28 mouse cellular contexts compared by ENCODE assay signal in the genomic region with DNA sequence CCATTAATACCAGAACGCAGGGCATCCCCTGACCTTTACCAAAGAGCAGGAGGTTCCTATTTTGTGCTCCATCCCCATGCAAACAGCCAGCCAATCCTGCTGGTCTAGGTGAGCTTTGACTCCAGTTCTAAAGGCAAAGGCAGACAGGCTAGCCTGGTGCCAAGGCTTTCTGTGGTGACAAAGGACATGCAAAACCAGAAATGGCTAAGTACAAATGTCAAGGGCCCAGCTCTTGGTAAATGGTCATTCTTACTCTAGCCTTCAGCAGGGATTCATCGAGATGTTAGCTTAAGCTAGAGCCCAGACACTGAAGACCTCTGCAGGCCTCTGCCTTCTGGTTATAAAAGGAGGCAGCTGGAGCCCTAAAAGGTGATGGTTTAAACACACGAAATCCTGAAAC.
DNase-seq lines count a peak whose midpoint lies in the region; ATAC-seq lines count a peak whose summit lies in the region.
"Had no signal": no experiment of that assay in that cellular context is flagged by ENCODE, and none has a peak within 500 bp of the region (broad histone marks: within the 10 kb centered on the region; RNA-seq: fewer than 3 reads in every experiment).

No protein-coding gene starts in this region.

- no peak overlapping the region for H3K4me3 ChIP-seq in midbrain, embryonic 10.5 days
- H3K4me3 ChIP-seq in midbrain, embryonic 13.5 days (replicated peaks), result no peak overlapping the region
- no peak overlapping the region for H3K4me3 ChIP-seq in limb, embryonic 12.5 days (replicated peaks)
- H3K4me3 ChIP-seq: embryonic facial prominence, embryonic 10.5 days; embryonic facial prominence, embryonic 13.5 days; erythroblast, embryonic 14.5 days; forebrain, embryonic 12.5 days; forebrain, embryonic 15.5 days; heart, adult 2 months; heart, embryonic 10.5 days; heart, embryonic 13.5 days; hindbrain, embryonic 12.5 days; hindbrain, embryonic 15.5 days had no signal

- no peak overlapping the region for H3K9ac ChIP-seq in midbrain, embryonic 13.5 days (replicated peaks)
- H3K9ac ChIP-seq in limb, embryonic 12.5 days (replicated peaks), result no peak overlapping the region
- H3K9ac ChIP-seq: embryonic facial prominence, embryonic 13.5 days; forebrain, embryonic 12.5 days; forebrain, embryonic 15.5 days; heart, embryonic 13.5 days; hindbrain, embryonic 12.5 days; hindbrain, embryonic 15.5 days had no signal

- no peaks in the 10 kb centered on the region for H3K27me3 ChIP-seq in midbrain, embryonic 10.5 days (ENCODE audit: low read depth, poor library complexity, severe bottlenecking)
- H3K27me3 ChIP-seq in midbrain, embryonic 13.5 days, result no peaks in the 10 kb centered on the region
- no peaks in the 10 kb centered on the region for H3K27me3 ChIP-seq in limb, embryonic 12.5 days
- H3K27me3 ChIP-seq: embryonic facial prominence, embryonic 13.5 days; forebrain, embryonic 12.5 days; forebrain, embryonic 15.5 days; heart, embryonic 13.5 days; hindbrain, embryonic 12.5 days; hindbrain, embryonic 15.5 days had no signal

- H3K4me1 ChIP-seq in midbrain, embryonic 10.5 days, result peaks cover 23% of the 10 kb centered on the region
- peaks cover 9% of the 10 kb centered on the region for H3K4me1 ChIP-seq in midbrain, embryonic 13.5 days (replicated peaks)
- peaks cover 85% of the 10 kb centered on the region for H3K4me1 ChIP-seq in limb, embryonic 12.5 days (replicated peaks)

- peak; percentile 26 for DNase-seq in adrenal gland, postnatal 14 days
- no peak for DNase-seq in adrenal gland, adult 8-10 months
- no peak for DNase-seq in midbrain, embryonic 10.5 days (ENCODE audit: low spot score)
- DNase-seq: adrenal gland, postnatal 10 days; cerebellum, adult 11-12 months; cerebellum, adult 8-10 months; cerebellum, postnatal 10 days; cerebellum, postnatal 36 days; embryo, embryonic 11 days; gastrocnemius, postnatal 10 days; gastrocnemius, postnatal 36 days; heart, adult 2 months; heart, postnatal 14 days; heart, postnatal 4 days had no signal

- no peaks in the 10 kb centered on the region for H3K36me3 ChIP-seq in midbrain, embryonic 10.5 days
- no peaks in the 10 kb centered on the region for H3K36me3 ChIP-seq in midbrain, embryonic 13.5 days
- H3K36me3 ChIP-seq in limb, embryonic 12.5 days, result no peaks in the 10 kb centered on the region
- H3K36me3 ChIP-seq: embryonic facial prominence, embryonic 10.5 days; embryonic facial prominence, embryonic 13.5 days; forebrain, embryonic 12.5 days; forebrain, embryonic 15.5 days; heart, embryonic 10.5 days; heart, embryonic 13.5 days; hindbrain, embryonic 12.5 days; hindbrain, embryonic 15.5 days had no signal

- no peaks in the 10 kb centered on the region for H3K9me3 ChIP-seq in midbrain, embryonic 10.5 days (replicated peaks)
- no peaks in the 10 kb centered on the region for H3K9me3 ChIP-seq in midbrain, embryonic 13.5 days
- no peaks in the 10 kb centered on the region for H3K9me3 ChIP-seq in limb, embryonic 12.5 days
- H3K9me3 ChIP-seq: embryonic facial prominence, embryonic 10.5 days; embryonic facial prominence, embryonic 13.5 days; forebrain, embryonic 12.5 days; forebrain, embryonic 15.5 days; heart, embryonic 10.5 days; heart, embryonic 13.5 days; hindbrain, embryonic 12.5 days; hindbrain, embryonic 15.5 days had no signal

- 0 out of 2 replicates have a peak overlapping the region, but pooled peaks have one; percentile 19 for H3K27ac ChIP-seq in midbrain, embryonic 10.5 days (replicated peaks)
- no peak overlapping the region for H3K27ac ChIP-seq in midbrain, embryonic 13.5 days
- peak overlapping the region; percentile 75 for H3K27ac ChIP-seq in limb, embryonic 12.5 days
- H3K27ac ChIP-seq: embryonic facial prominence, embryonic 13.5 days; forebrain, embryonic 12.5 days; forebrain, embryonic 15.5 days; heart, adult 2 months; heart, embryonic 10.5 days; heart, embryonic 13.5 days; hindbrain, embryonic 12.5 days; hindbrain, embryonic 15.5 days had no signal

- ATAC-seq in midbrain, embryonic 13.5 days, result no peak
- ATAC-seq in limb, embryonic 12.5 days (ENCODE audit: insufficient number of reproducible peaks, insufficient read depth, low FRiP score, low TSS enrichment, low read depth), result no peak
- no peak for ATAC-seq in CD4-positive, CD25-positive, alpha-beta regulatory T cell, adult 4 months
- ATAC-seq: activated CD4-positive, CD25-positive, alpha-beta regulatory T cell, adult 4 months; forebrain, embryonic 15.5 days; intestine, embryonic 16.5 days had no signal

- WGBS in midbrain, embryonic 10.5 days, result 83% methylated on average over 3 of the region's 3 CpGs
- WGBS in midbrain, embryonic 13.5 days, result 72% methylated on average over 3 of the region's 3 CpGs
- 50% methylated on average over 3 of the region's 3 CpGs for WGBS in limb, embryonic 12.5 days

- H3K4me2 ChIP-seq in midbrain, embryonic 13.5 days (replicated peaks), result no peak overlapping the region
- H3K4me2 ChIP-seq in limb, embryonic 12.5 days, result no peak overlapping the region
- H3K4me2 ChIP-seq: embryonic facial prominence, embryonic 13.5 days; forebrain, embryonic 12.5 days; forebrain, embryonic 15.5 days; heart, embryonic 13.5 days; hindbrain, embryonic 12.5 days; hindbrain, embryonic 15.5 days had no signal
